Mouse (Mus musculus) lung, postnatal 0 days (tissue): ENCODE measurements around the gene Obp2b. TPM values are rescaled to one million over a fixed set of nuclear protein-coding genes. Genes with fewer than 3 reads are reported as not detected.
A peak's percentile ranks its signal among the peaks of the same experiment; 100 is the strongest.
"Not testable (repeated sequence)": the region's sequence is repeated elsewhere in the genome, so short reads cannot be mapped to it uniquely, and the experiment has no call there.

Experiments used
- ATAC-seq: fragments of 200-750 bp; cut with Nextera tagmentation; 2 replicates; pipeline ENCODE4 v1.8.0; 2017; ENCODE audit warnings: moderate library complexity
- DNase-seq: peaks from one replicate; pipeline ENCODE4 v3.0.0-alpha.2; 2016; ENCODE audit warnings: low spot score
- H3K27ac ChIP-seq: fragments of 300-500 bp; sonication (generic); 2 replicates; pipeline ENCODE4 v1.5.1; 2014; ENCODE audit warnings: antibody characterized with exemption, mild to moderate bottlenecking, low read length, mixed read lengths
- H3K27me3 ChIP-seq: fragments of 300-500 bp; sonication (generic); replicated peaks from 2 replicates; pipeline ENCODE4 v1.6.1; 2014; ENCODE audit warnings: low read length, mixed read lengths; ENCODE audit not compliant: insufficient read depth
- H3K36me3 ChIP-seq: fragments of 300-500 bp; sonication (generic); 2 replicates; pipeline ENCODE4 v1.6.1; 2014; ENCODE audit warnings: low read length, mixed read lengths; ENCODE audit not compliant: insufficient read depth
- H3K4me1 ChIP-seq: fragments of 300-500 bp; sonication (generic); 2 replicates; pipeline ENCODE4 v1.6.1; 2014; ENCODE audit warnings: antibody characterized with exemption, low read depth, low read length, mixed read lengths; ENCODE audit not compliant: insufficient read depth
- H3K4me2 ChIP-seq: fragments of 300-500 bp; sonication (generic); replicated peaks from 2 replicates; pipeline ENCODE4 v1.6.1; 2014; ENCODE audit warnings: low read depth, mild to moderate bottlenecking, low read length, moderate library complexity, mixed read lengths
- H3K4me3 ChIP-seq: fragments of 300-500 bp; sonication (generic); 2 replicates; pipeline ENCODE4 v1.5.1; 2014; ENCODE audit warnings: low read depth, low read length
- H3K9ac ChIP-seq: fragments of 300-500 bp; sonication (generic); replicated peaks from 2 replicates; pipeline ENCODE4 v1.6.1; 2014; ENCODE audit warnings: low read depth, mild to moderate bottlenecking
- H3K9me3 ChIP-seq: fragments of 300-500 bp; sonication (generic); 2 replicates; pipeline ENCODE4 v1.6.1; 2016; ENCODE audit warnings: low read length, mixed read lengths
- CTCF ChIP-seq: IDR thresholded peaks from 2 replicates; pipeline ENCODE4 v1.5.1; 2016; ENCODE audit warnings: antibody characterized with exemption, mild to moderate bottlenecking
- EP300 ChIP-seq: IDR thresholded peaks from 2 replicates; pipeline ENCODE4 v1.6.1; 2016; ENCODE audit warnings: antibody characterized with exemption, mild to moderate bottlenecking, control low read depth
- WGBS: fragments of 180-500 bp; shearing (Covaris S2); extraction: QIAGEN DNeasy Blood & Tissue Kit; methylation state at CpG from one replicate; pipeline ENCODE4 v1.1.7; 2014; 5-methylcytosine and 5-hydroxymethylcytosine counted together
- polyA plus RNA-seq: library from polyadenylated mRNA; unstranded; fragments of >200 nt; fragmentation: Nextera tagmentation; extraction: Ambion mirVana; gene quantifications from 2 replicates; pipeline ENCODE4 v1.2.1, GENCODE M21; 2015

Obp2b gene
- polyA plus RNA-seq, 1 experiment from 2014 or later: not detected

- under 1% methylated on average over 65 of the region's 78 CpGs for WGBS
- no peaks in the 10 kb centered on the region for H3K9me3 ChIP-seq
- H3K27me3 ChIP-seq: no peaks in the 10 kb centered on the region
- ATAC-seq: peak; percentile 87
- H3K4me1 ChIP-seq: no peaks in the 10 kb centered on the region
- peak within 1 kb of the TSS; percentile 51 for H3K9ac ChIP-seq
- peak; percentile 84 for DNase-seq
- TF ChIP-seq EP300 (no peak), CTCF (peak; percentile 80)
- peak within 1 kb of the TSS; percentile 62 for H3K4me3 ChIP-seq
- peak within 1 kb of the TSS; percentile 91 for H3K4me2 ChIP-seq
- no peak within 1 kb of the TSS for H3K27ac ChIP-seq
- no peaks in the 10 kb centered on the region for H3K36me3 ChIP-seq
These were observed 29.9 kb upstream of the Obp2b start, which contains the start of gene Bmyc for GRCm38 (mm10) chr2:25706643-25707481. TSS of gene Bmyc (plus strand) at chr2:25706739.

- Histone ChIP-seq H3K36me3 (no peaks in the 10 kb centered on the region), H3K4me2 (no peak overlapping the region), H3K9me3 (no peaks in the 10 kb centered on the region), H3K27ac (no peak overlapping the region), H3K4me1 (no peaks in the 10 kb centered on the region), H3K9ac (no peak overlapping the region), H3K27me3 (no peaks in the 10 kb centered on the region), H3K4me3 (no peak overlapping the region)
- 70% methylated on average over 2 of the region's 2 CpGs for WGBS
- DNase-seq (peak; percentile 35), ATAC-seq (no peak)
- TF ChIP-seq EP300 (no peak), CTCF (peak; percentile 46)
These were observed 28.7 kb upstream of the Obp2b start for GRCm38 (mm10) chr2:25708121-25708520.

- H3K9me3 ChIP-seq, H3K4me2 ChIP-seq, H3K9ac ChIP-seq, H3K27ac ChIP-seq, ATAC-seq, H3K36me3 ChIP-seq, H3K4me3 ChIP-seq, DNase-seq, H3K27me3 ChIP-seq, H3K4me1 ChIP-seq: not testable (repeated sequence)
- WGBS: 85% methylated on average over 1 of the region's 1 CpGs
These were observed 27.8 kb upstream of the Obp2b start for GRCm38 (mm10) chr2:25709056-25709455.

- H3K4me2 ChIP-seq, H3K27ac ChIP-seq, H3K27me3 ChIP-seq, DNase-seq, H3K4me1 ChIP-seq, H3K9ac ChIP-seq, ATAC-seq, H3K36me3 ChIP-seq, H3K9me3 ChIP-seq, H3K4me3 ChIP-seq: not testable (repeated sequence)
- 77% methylated on average over 2 of the region's 2 CpGs for WGBS
These were observed 27.0 kb upstream of the Obp2b start for GRCm38 (mm10) chr2:25709791-25710190.

GRCm38 (mm10) chr2:25711641-25712040 lies 25.2 kb upstream of the Obp2b start:
- 20% methylated on average over 3 of the region's 3 CpGs for WGBS
- not testable (repeated sequence) for H3K4me2 ChIP-seq, H3K4me1 ChIP-seq, H3K27me3 ChIP-seq, H3K9me3 ChIP-seq, H3K27ac ChIP-seq, DNase-seq, ATAC-seq, H3K36me3 ChIP-seq, H3K4me3 ChIP-seq, H3K9ac ChIP-seq

- Histone ChIP-seq H3K9ac (no peak overlapping the region), H3K27me3 (no peaks in the 10 kb centered on the region), H3K4me2 (no peak overlapping the region), H3K27ac (no peak overlapping the region), H3K4me1 (no peaks in the 10 kb centered on the region), H3K9me3 (no peaks in the 10 kb centered on the region), H3K4me3 (no peak overlapping the region), H3K36me3 (no peaks in the 10 kb centered on the region)
- no peak for DNase-seq
- no peak for ATAC-seq
- TF ChIP-seq CTCF: no peak
These were observed 19.6 kb upstream of the Obp2b start for GRCm38 (mm10) chr2:25717222-25717621.
